Mouse (Mus musculus) G1E (cell line): Measurements from ENCODE around the gene Hist1h2bc.

ENCODE experiments used
- CTCF ChIP-seq: IDR thresholded peaks from 2 replicates; pipeline ENCODE4 v1.5.1; 2012; ENCODE audit warnings: low read depth, low read length, inconsistent platforms, mixed read lengths
- TAL1 ChIP-seq: conservative IDR thresholded peaks from 2 replicates; pipeline ENCODE4 v1.6.1; 2012; ENCODE audit warnings: low read depth, low read length, inconsistent platforms, mixed read lengths

GRCm38 (mm10) chr13:23695514-23695913, 11.5 kb downstream of the Hist1h2bc start, which contains the start of gene Hist1h1t:
- TF ChIP-seq CTCF (no peak), TAL1 (no peak)
